Mouse (Mus musculus) adrenal gland, postnatal 4 days (tissue): ENCODE measurements around the gene Ncapd2. TPM values are rescaled to one million over a fixed set of nuclear protein-coding genes. Genes with fewer than 3 reads are reported as not detected.

Source experiments
- microRNA-seq: library from miRNA; unstranded; fragments of <30 nt; microRNA quantifications from one replicate; pipeline ENCODE4 v1.2.0, GENCODE M21; 2021
- total RNA-seq, 2 experiments: library from RNA; stranded (reverse); gene quantifications; 2 replicates each; pipeline ENCODE4 v1.2.3; 2021

Ncapd2 gene
- total RNA-seq, 2 experiments from 2014 or later = 95.5 to 107 TPM

Small RNA genes lying within 50 kb of the gene (microRNA-seq; reads per million reads assigned to microRNA genes)
- gene Mir3098 (1.1 reads per million), gene Mir8113 (not detected)

Other genes starting within 250 kb of the Ncapd2 start
- 100 to 1,000 TPM; 143 to 151 TPM for gene Cops7a, start 226.2 kb downstream of the Ncapd2 start, total RNA-seq
- 10 to 100 TPM in 1 of 2 experiments, 1 to 10 TPM in 1; 6.2 to 11.1 TPM for gene Pianp, start 195.0 kb downstream of the Ncapd2 start, total RNA-seq
- 10 to 100 TPM; 60.6 to 67.6 TPM for gene Zfp384, start 182.6 kb downstream of the Ncapd2 start, total RNA-seq
- 100 to 1,000 TPM; 118 TPM for gene Ing4, start 151.9 kb downstream of the Ncapd2 start, total RNA-seq
- gene Acrbp, start 142.0 kb downstream of the Ncapd2 start, total RNA-seq = 1 to 10 TPM; 7.3 to 8.0 TPM
- 1 to 10 TPM in 1 of 2 experiments, under 1 TPM in 1; 0.84 to 1.0 TPM for gene Lpar5, start 123.8 kb downstream of the Ncapd2 start, total RNA-seq
- 100 to 1,000 TPM; 227 to 264 TPM for gene Chd4, start 95.7 kb downstream of the Ncapd2 start, total RNA-seq
- gene Nop2, start 59.8 kb downstream of the Ncapd2 start, total RNA-seq = 10 to 100 TPM; 36.5 to 36.8 TPM
- gene Iffo1, start 46.5 kb downstream of the Ncapd2 start, total RNA-seq = 10 to 100 TPM; 42.7 to 49.9 TPM
- gene Gapdh, start 25.2 kb downstream of the Ncapd2 start, total RNA-seq = 1,000 to 10,000 TPM; 1,146 to 1,218 TPM
- gene Mrpl51, start 100 bp upstream of the Ncapd2 start, total RNA-seq = 100 to 1,000 TPM; 155 to 168 TPM
- gene Vamp1, start 23.9 kb upstream of the Ncapd2 start, total RNA-seq = 10 to 100 TPM; 42.5 to 44.0 TPM
- gene Tapbpl, start 40.2 kb upstream of the Ncapd2 start, total RNA-seq = 10 to 100 TPM; 10.2 to 11.3 TPM
- gene Cd27, start 45.3 kb upstream of the Ncapd2 start, total RNA-seq = under 1 TPM; 0.36 to 0.68 TPM
- gene Tuba3a, start 94.3 kb upstream of the Ncapd2 start, total RNA-seq = not detected
- gene Ltbr, start 122.2 kb upstream of the Ncapd2 start, total RNA-seq = 10 to 100 TPM; 88.9 to 89.8 TPM
- 1 to 10 TPM; 1.7 to 4.5 TPM for gene Scnn1a, start 129.0 kb upstream of the Ncapd2 start, total RNA-seq
- 100 to 1,000 TPM; 219 to 241 TPM for gene Tnfrsf1a, start 157.7 kb upstream of the Ncapd2 start, total RNA-seq
- gene Plekhg6, start 189.1 kb upstream of the Ncapd2 start, total RNA-seq = under 1 TPM; 0.59 to 0.62 TPM